Mouse (Mus musculus): Measurements from ENCODE around the gene Pycard. TPM values are rescaled to one million over a fixed set of nuclear protein-coding genes. Genes with fewer than 3 reads are reported as not detected.

Pycard gene
- polyA plus RNA-seq, 1 experiment from 2014 or later = 266 TPM

DNA sequence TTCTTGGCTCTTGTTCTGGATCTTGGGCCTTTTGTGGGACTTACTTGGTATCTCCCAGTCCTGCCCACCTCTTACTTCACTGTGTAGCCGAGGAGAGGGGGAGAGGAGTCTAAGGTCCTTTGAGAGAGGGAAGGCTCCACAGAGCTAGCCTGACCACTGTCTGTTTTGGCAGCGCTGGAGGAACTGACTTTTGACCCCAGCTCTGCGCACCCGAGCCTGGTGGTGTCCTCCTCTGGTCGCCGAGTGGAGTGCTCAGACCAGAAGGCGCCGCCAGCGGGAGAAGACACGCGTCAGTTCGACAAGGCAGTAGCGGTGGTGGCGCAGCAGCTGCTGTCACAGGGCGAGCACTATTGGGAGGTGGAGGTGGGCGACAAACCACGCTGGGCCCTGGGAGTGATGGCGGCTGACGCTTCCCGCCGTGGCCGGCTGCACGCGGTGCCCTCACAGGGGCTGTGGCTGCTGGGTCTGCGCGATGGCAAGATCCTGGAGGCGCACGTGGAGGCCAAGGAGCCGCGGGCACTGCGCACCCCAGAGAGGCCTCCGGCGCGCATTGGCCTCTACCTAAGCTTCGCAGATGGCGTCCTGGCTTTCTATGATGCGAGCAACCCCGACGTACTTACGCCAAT is 16.2 kb upstream of the Pycard start:
- Histone ChIP-seq H3K27me3 (ENCODE audit: control insufficient read depth, insufficient read depth, low read length) (no peaks in the 10 kb centered on the region), H3K4me2 (replicated peaks; ENCODE audit: low read depth) (no peak overlapping the region), H3K36me3 (ENCODE audit: control insufficient read depth, insufficient read depth, low read length) (no peaks in the 10 kb centered on the region), H3K4me1 (replicated peaks; ENCODE audit: control insufficient read depth, insufficient read depth) (no peaks in the 10 kb centered on the region), H3K9ac (ENCODE audit: low read length) (no peak overlapping the region), H3K4me3 (ENCODE audit: low read depth, low read length) (no peak overlapping the region), H3K9me3 (ENCODE audit: control insufficient read depth, low read length) (no peaks in the 10 kb centered on the region), H3K27ac (replicated peaks) (no peak overlapping the region)
- 49% methylated on average over 40 of the region's 40 CpGs for WGBS
- TF ChIP-seq EP300 (optimal IDR thresholded peaks at IDR 0.05) (no peak), CTCF (IDR thresholded peaks at IDR 0.05; ENCODE audit: low read depth) (no peak)
- ATAC-seq (ENCODE audit: low FRiP score, low TSS enrichment) = no peak
- DNase-seq (ENCODE audit: low spot score) = no peak

DNA sequence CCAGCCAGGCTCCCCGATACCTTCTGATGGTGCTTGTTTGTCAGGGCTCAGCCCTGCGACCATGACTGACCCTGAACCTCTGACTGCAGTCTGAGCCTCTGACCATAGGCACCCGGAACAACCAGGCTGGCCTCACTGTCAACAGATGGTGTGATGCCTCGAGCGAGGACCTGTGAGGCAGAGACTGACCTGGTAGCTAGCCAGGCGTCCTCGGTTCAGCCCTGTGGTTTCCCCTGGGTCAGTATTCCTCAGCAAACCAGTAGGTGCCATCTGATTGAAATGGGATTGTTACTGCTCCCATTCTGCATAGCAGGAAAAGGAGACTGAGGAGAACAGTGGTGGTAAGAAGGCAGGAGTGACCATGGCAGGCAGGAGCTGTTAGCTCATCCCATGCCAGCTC is 12.5 kb upstream of the Pycard start:
- Histone ChIP-seq H3K4me3 (ENCODE audit: low read depth, low read length) (no peak overlapping the region), H3K27me3 (ENCODE audit: control insufficient read depth, insufficient read depth, low read length) (no peaks in the 10 kb centered on the region), H3K4me2 (replicated peaks; ENCODE audit: low read depth) (no peak overlapping the region), H3K9ac (ENCODE audit: low read length) (no peak overlapping the region), H3K27ac (replicated peaks) (no peak overlapping the region), H3K4me1 (replicated peaks; ENCODE audit: control insufficient read depth, insufficient read depth) (0 out of 2 replicates have a peak, but pooled peaks cover 2% of the 10 kb centered on the region), H3K36me3 (ENCODE audit: control insufficient read depth, insufficient read depth, low read length) (no peaks in the 10 kb centered on the region), H3K9me3 (ENCODE audit: control insufficient read depth, low read length) (no peaks in the 10 kb centered on the region)
- DNase-seq (ENCODE audit: low spot score) = no peak
- TF ChIP-seq EP300 (optimal IDR thresholded peaks at IDR 0.05) = no peak
- no peak for TF ChIP-seq CTCF (IDR thresholded peaks at IDR 0.05; ENCODE audit: low read depth)
- no peak for ATAC-seq (ENCODE audit: low FRiP score, low TSS enrichment)
- 68% methylated on average over 7 of the region's 7 CpGs for WGBS

DNA sequence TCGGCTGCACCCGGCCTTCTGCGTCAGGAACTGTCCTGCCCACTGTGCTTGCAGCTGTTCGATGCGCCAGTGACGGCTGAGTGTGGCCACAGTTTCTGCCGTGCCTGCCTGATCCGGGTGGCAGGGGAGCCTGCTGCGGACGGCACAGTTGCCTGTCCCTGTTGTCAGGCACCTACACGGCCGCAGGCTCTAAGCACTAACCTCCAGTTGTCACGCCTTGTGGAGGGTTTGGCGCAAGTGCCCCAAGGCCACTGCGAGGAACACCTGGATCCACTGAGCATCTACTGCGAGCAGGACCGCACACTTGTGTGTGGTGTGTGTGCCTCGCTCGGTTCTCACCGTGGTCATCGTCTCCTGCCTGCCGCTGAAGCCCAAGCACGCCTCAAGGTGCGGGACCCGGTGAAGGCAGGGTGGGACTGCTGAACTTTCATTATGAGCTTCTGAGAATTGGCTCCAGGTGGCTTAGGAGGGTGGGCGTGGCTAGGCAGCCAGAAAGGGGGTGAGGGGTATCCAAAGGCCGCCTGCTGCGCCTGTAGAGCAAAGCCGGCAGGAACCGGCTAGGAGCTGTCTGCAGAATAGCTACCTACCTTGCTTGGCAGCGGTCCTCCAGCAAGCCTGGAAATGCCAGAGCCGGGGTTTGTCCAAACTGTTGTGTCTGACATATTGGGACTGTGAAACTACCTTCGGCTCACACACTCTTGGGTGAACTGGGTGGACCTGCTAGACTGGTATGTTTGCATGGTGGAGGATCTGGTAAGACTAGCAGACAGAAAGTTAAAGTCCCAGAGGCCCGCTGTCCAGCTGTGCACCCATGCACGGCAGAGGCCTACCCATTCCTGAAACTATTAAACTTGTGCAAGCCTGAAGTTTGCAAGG is 11.1 kb upstream of the Pycard start:
- Histone ChIP-seq H3K27ac (replicated peaks) (peak overlapping the region; percentile 90), H3K36me3 (ENCODE audit: control insufficient read depth, insufficient read depth, low read length) (no peaks in the 10 kb centered on the region), H3K4me1 (replicated peaks; ENCODE audit: control insufficient read depth, insufficient read depth) (0 out of 2 replicates have a peak, but pooled peaks cover 2% of the 10 kb centered on the region), H3K9ac (ENCODE audit: low read length) (peak overlapping the region; percentile 55), H3K27me3 (ENCODE audit: control insufficient read depth, insufficient read depth, low read length) (no peaks in the 10 kb centered on the region), H3K4me2 (replicated peaks; ENCODE audit: low read depth) (peak overlapping the region; percentile 49), H3K9me3 (ENCODE audit: control insufficient read depth, low read length) (no peaks in the 10 kb centered on the region), H3K4me3 (ENCODE audit: low read depth, low read length) (peak overlapping the region; percentile 19; the same call in 1 of the 2 replicates)
- peak; percentile 81 for ATAC-seq (ENCODE audit: low FRiP score, low TSS enrichment)
- TF ChIP-seq CTCF (IDR thresholded peaks at IDR 0.05; ENCODE audit: low read depth) = no peak
- peak; percentile 88 for TF ChIP-seq EP300 (optimal IDR thresholded peaks at IDR 0.05)
- DNase-seq (ENCODE audit: low spot score) = peak; percentile 77
- 23% methylated on average over 35 of the region's 35 CpGs for WGBS

DNA sequence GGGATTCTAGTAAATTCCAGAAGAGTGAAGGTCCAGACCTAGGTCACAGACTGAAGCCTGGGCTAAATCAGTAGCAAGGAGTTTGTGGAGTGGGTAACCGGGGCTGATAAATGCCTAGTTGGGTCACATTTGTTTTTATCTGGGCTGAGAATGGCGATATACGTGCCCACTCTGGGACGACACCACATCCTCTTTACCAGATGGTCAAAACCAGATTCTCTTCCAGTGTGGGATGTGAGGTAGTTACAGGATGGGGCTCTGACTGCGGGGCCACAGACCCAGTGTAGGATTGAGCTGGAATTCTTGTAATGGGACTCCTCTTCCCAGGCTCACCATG is 10.5 kb upstream of the Pycard start:
- TF ChIP-seq EP300 (optimal IDR thresholded peaks at IDR 0.05) (no peak), CTCF (IDR thresholded peaks at IDR 0.05; ENCODE audit: low read depth) (no peak)
- Histone ChIP-seq H3K27ac (replicated peaks) (peak overlapping the region; percentile 90), H3K4me3 (ENCODE audit: low read depth, low read length) (peak overlapping the region; percentile 19; the same call in 1 of the 2 replicates), H3K4me2 (replicated peaks; ENCODE audit: low read depth) (peak overlapping the region; percentile 49), H3K36me3 (ENCODE audit: control insufficient read depth, insufficient read depth, low read length) (no peaks in the 10 kb centered on the region), H3K27me3 (ENCODE audit: control insufficient read depth, insufficient read depth, low read length) (no peaks in the 10 kb centered on the region), H3K9me3 (ENCODE audit: control insufficient read depth, low read length) (no peaks in the 10 kb centered on the region), H3K4me1 (replicated peaks; ENCODE audit: control insufficient read depth, insufficient read depth) (0 out of 2 replicates have a peak, but pooled peaks cover 2% of the 10 kb centered on the region), H3K9ac (ENCODE audit: low read length) (peak overlapping the region; percentile 55)
- ATAC-seq (ENCODE audit: low FRiP score, low TSS enrichment) (peak; percentile 11; the same call in 1 of the 2 replicates), DNase-seq (ENCODE audit: low spot score) (no peak)
- 56% methylated on average over 5 of the region's 5 CpGs for WGBS

DNA sequence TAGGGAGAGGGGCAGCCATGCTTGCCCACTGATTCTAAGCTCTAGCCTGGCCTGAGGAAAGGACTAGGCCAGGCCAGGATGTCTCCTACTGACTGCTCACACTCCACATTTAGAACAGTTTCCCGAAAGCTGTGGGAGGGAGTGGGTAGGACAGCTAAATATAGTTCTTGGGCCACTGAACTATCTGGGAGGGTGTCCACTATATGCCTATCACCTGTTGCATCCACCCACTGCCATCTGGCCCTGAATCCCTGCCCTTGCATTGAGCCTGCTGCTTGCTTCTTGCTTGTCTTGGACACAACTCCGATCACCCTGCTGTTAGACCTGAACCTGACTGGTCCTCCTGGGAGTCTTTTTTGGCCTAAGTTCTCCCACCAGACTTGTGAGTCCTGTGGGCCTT is 10.0 kb upstream of the Pycard start, which contains the start of gene Trim72:
Gene Trim72, plus strand, starts transcription at position 262 of the 400 bp plus-strand sequence.
- Histone ChIP-seq H3K36me3 (ENCODE audit: control insufficient read depth, insufficient read depth, low read length) (no peaks in the 10 kb centered on the region), H3K4me3 (ENCODE audit: low read depth, low read length) (peak within 1 kb of the TSS; percentile 19; the same call in 1 of the 2 replicates), H3K27ac (replicated peaks) (peak within 1 kb of the TSS; percentile 90), H3K4me1 (replicated peaks; ENCODE audit: control insufficient read depth, insufficient read depth) (0 out of 2 replicates have a peak, but pooled peaks cover 2% of the 10 kb centered on the region), H3K27me3 (ENCODE audit: control insufficient read depth, insufficient read depth, low read length) (no peaks in the 10 kb centered on the region), H3K4me2 (replicated peaks; ENCODE audit: low read depth) (peak within 1 kb of the TSS; percentile 49), H3K9ac (ENCODE audit: low read length) (peak within 1 kb of the TSS; percentile 55), H3K9me3 (ENCODE audit: control insufficient read depth, low read length) (no peaks in the 10 kb centered on the region)
- ATAC-seq (ENCODE audit: low FRiP score, low TSS enrichment) = no peak
- WGBS = 75% methylated on average over 2 of the region's 2 CpGs
- TF ChIP-seq CTCF (IDR thresholded peaks at IDR 0.05; ENCODE audit: low read depth) (no peak), EP300 (optimal IDR thresholded peaks at IDR 0.05) (no peak)
- DNase-seq (ENCODE audit: low spot score) = no peak
